Mouse (Mus musculus): ENCODE measurements around the gene Hist1h2ab. TPM values are rescaled to one million over a fixed set of nuclear protein-coding genes. Genes with fewer than 3 reads are reported as not detected.

Gene Hist1h2ab
- polyA plus RNA-seq (2017; shearing (Covaris generic)): 0.79 TPM

GRCm38 (mm10) chr13:23750839-23751477, at the start of gene Hist1h2ab:
Gene Hist1h2ab (plus strand): TSS chr13:23751126.

GRCm38 (mm10) chr13:23710374-23711089, 40.4 kb upstream of the Hist1h2ab start, which contains the start of gene Hfe:
Gene Hfe (minus strand): TSS chr13:23710854.

GRCm38 (mm10) chr13:23738677-23739068, 12.3 kb upstream of the Hist1h2ab start, which contains the start of gene Hist1h1c:
Gene Hist1h1c (plus strand): TSS chr13:23738808.

GRCm38 (mm10) chr13:23745381-23746161, 5.4 kb upstream of the Hist1h2ab start, which contains the start of gene Hist1h3c:
Gene Hist1h3c (minus strand): TSS chr13:23745602.

GRCm38 (mm10) chr13:23746201-23747080, 4.5 kb upstream of the Hist1h2ab start, which contains the start of gene Hist1h2bb:
Gene Hist1h2bb (plus strand): TSS chr13:23746734.

GRCm38 (mm10) chr13:23752067-23752741, 1.3 kb downstream of the Hist1h2ab start, which contains the start of gene Hist1h3b:
Gene Hist1h3b (plus strand): TSS chr13:23752267.

GRCm38 (mm10) chr13:23756790-23757189, 5.9 kb downstream of the Hist1h2ab start, which contains the start of gene Hist1h4b:
Gene Hist1h4b (plus strand): TSS chr13:23757013.

GRCm38 (mm10) chr13:23760972-23761864, 10.3 kb downstream of the Hist1h2ab start, which contains the start of gene Hist1h4a:
Gene Hist1h4a (minus strand): TSS chr13:23761230.

GRCm38 (mm10) chr13:23761871-23762821, 11.2 kb downstream of the Hist1h2ab start, which contains the start of gene Hist1h3a:
Gene Hist1h3a (minus strand): TSS chr13:23762386.

GRCm38 (mm10) chr13:23763586-23764323, 12.8 kb downstream of the Hist1h2ab start, which contains the start of gene Hist1h1a:
Gene Hist1h1a (plus strand): TSS chr13:23763666.

GRCm38 (mm10) chr13:23769613-23770012, 18.7 kb downstream of the Hist1h2ab start, which contains the start of gene Trim38:
Gene Trim38 (plus strand): TSS chr13:23769913.

Other genes with a start within 250 kb of the Hist1h2ab start
- gene Hist1h4h, start 220.1 kb upstream of the Hist1h2ab start, polyA plus RNA-seq (2017; shearing (Covaris generic)): 4.6 TPM
- gene Hist1h2af, start 217.2 kb upstream of the Hist1h2ab start, polyA plus RNA-seq (2017; shearing (Covaris generic)): not detected
- not detected for gene Hist1h3g, start 215.7 kb upstream of the Hist1h2ab start, polyA plus RNA-seq (2017; shearing (Covaris generic))
- 0.29 TPM for gene Hist1h2bh, start 207.7 kb upstream of the Hist1h2ab start, polyA plus RNA-seq (2017; shearing (Covaris generic))
- gene Hist1h3f, start 207.1 kb upstream of the Hist1h2ab start, polyA plus RNA-seq (2017; shearing (Covaris generic)): 0.24 TPM
- not detected for gene Hist1h4f, start 199.5 kb upstream of the Hist1h2ab start, polyA plus RNA-seq (2017; shearing (Covaris generic))
- gene Hist1h1d, start 197.9 kb upstream of the Hist1h2ab start, polyA plus RNA-seq (2017; shearing (Covaris generic)): 0.40 TPM
- 0.90 TPM for gene Hist1h3e, start 188.8 kb upstream of the Hist1h2ab start, polyA plus RNA-seq (2017; shearing (Covaris generic))
- gene Hist1h2ae, start 179.9 kb upstream of the Hist1h2ab start, polyA plus RNA-seq (2017; shearing (Covaris generic)): 1.6 TPM
- gene Hist1h2bg, start 179.7 kb upstream of the Hist1h2ab start, polyA plus RNA-seq (2017; shearing (Covaris generic)): 2.2 TPM
- 1.3 TPM for gene Hist1h2bf, start 176.9 kb upstream of the Hist1h2ab start, polyA plus RNA-seq (2017; shearing (Covaris generic))
- gene Hist1h2ad, start 176.7 kb upstream of the Hist1h2ab start, polyA plus RNA-seq (2017; shearing (Covaris generic)): not detected
- gene Hist1h3d, start 175.4 kb upstream of the Hist1h2ab start, polyA plus RNA-seq (2017; shearing (Covaris generic)): not detected
- gene Hist1h4d, start 169.5 kb upstream of the Hist1h2ab start, polyA plus RNA-seq (2017; shearing (Covaris generic)): 32.4 TPM
- 5.6 TPM for gene Hist1h2be, start 130.0 kb upstream of the Hist1h2ab start, polyA plus RNA-seq (2017; shearing (Covaris generic))
- gene Hist1h1e, start 128.6 kb upstream of the Hist1h2ab start, polyA plus RNA-seq (2017; shearing (Covaris generic)): 16.6 TPM
- gene Hist1h2ac, start 67.2 kb upstream of the Hist1h2ab start, polyA plus RNA-seq (2017; shearing (Covaris generic)): 0.23 TPM
- gene Hist1h2bc, start 66.9 kb upstream of the Hist1h2ab start, polyA plus RNA-seq (2017; shearing (Covaris generic)): 8.8 TPM
- gene Hist1h1t, start 55.3 kb upstream of the Hist1h2ab start, polyA plus RNA-seq (2017; shearing (Covaris generic)): not detected
- gene Hist1h4c, start 52.7 kb upstream of the Hist1h2ab start, polyA plus RNA-seq (2017; shearing (Covaris generic)): 2.7 TPM
- 2.8 TPM for gene Hfe, start 40.3 kb upstream of the Hist1h2ab start, polyA plus RNA-seq (2017; shearing (Covaris generic))
- 17.4 TPM for gene Hist1h1c, start 12.3 kb upstream of the Hist1h2ab start, polyA plus RNA-seq (2017; shearing (Covaris generic))
- gene Hist1h3c, start 5.5 kb upstream of the Hist1h2ab start, polyA plus RNA-seq (2017; shearing (Covaris generic)): 0.50 TPM
- 2.5 TPM for gene Hist1h2bb, start 4.4 kb upstream of the Hist1h2ab start, polyA plus RNA-seq (2017; shearing (Covaris generic))
- not detected for gene Hist1h3b, start 1.1 kb downstream of the Hist1h2ab start, polyA plus RNA-seq (2017; shearing (Covaris generic))
- 11.3 TPM for gene Hist1h4b, start 5.9 kb downstream of the Hist1h2ab start, polyA plus RNA-seq (2017; shearing (Covaris generic))
- gene Hist1h4a, start 10.1 kb downstream of the Hist1h2ab start, polyA plus RNA-seq (2017; shearing (Covaris generic)): not detected
- gene Hist1h3a, start 11.3 kb downstream of the Hist1h2ab start, polyA plus RNA-seq (2017; shearing (Covaris generic)): 1.9 TPM
- 0.95 TPM for gene Hist1h1a, start 12.5 kb downstream of the Hist1h2ab start, polyA plus RNA-seq (2017; shearing (Covaris generic))
- not detected for gene Trim38, start 18.8 kb downstream of the Hist1h2ab start, polyA plus RNA-seq (2017; shearing (Covaris generic))
- gene Slc17a2, start 55.9 kb downstream of the Hist1h2ab start, polyA plus RNA-seq (2017; shearing (Covaris generic)): not detected
- not detected for gene Slc17a3, start 88.3 kb downstream of the Hist1h2ab start, polyA plus RNA-seq (2017; shearing (Covaris generic))
- not detected for gene Slc17a1, start 116.6 kb downstream of the Hist1h2ab start, polyA plus RNA-seq (2017; shearing (Covaris generic))
- not detected for gene Slc17a4, start 163.9 kb downstream of the Hist1h2ab start, polyA plus RNA-seq (2017; shearing (Covaris generic))
- not detected for gene Hist1h2ba, start 183.0 kb downstream of the Hist1h2ab start, polyA plus RNA-seq (2017; shearing (Covaris generic))
- gene Hist1h2aa, start 183.3 kb downstream of the Hist1h2ab start, polyA plus RNA-seq (2017; shearing (Covaris generic)): not detected
- not detected for gene Scgn, start 240.1 kb downstream of the Hist1h2ab start, polyA plus RNA-seq (2017; shearing (Covaris generic))